Mouse (Mus musculus): ENCODE data around the gene Spdl1.

DNA sequence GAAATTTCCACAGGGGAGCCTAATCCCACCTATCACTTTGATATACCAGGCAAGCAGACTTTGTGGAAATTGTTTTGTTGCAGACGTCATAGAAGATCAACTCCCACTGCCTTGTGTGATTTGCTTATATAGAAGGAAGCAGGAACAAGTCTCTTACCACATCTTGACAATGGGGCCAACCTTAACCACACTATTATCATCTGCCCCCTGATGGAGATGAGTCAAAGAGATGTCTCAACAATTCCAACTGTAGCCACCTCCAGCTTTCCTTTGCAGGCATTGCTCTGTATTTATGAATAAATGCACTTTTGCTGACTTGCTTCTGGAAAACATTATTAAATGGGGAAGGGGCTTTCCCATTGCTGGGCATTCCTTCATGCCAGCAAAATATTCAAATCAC lies 46.2 kb upstream of the Spdl1 start:
- no peak for TF ChIP-seq CTCF (IDR thresholded peaks at IDR 0.05; ENCODE audit: low read depth)
- TF ChIP-seq EP300 (IDR thresholded peaks at IDR 0.05; ENCODE audit: low read depth) = no peak
